Mouse (Mus musculus) lung, postnatal 0 days (tissue): Measurements from ENCODE around the gene Atp6v0e2.

ENCODE experiments used
- CTCF ChIP-seq: IDR thresholded peaks from 2 replicates; pipeline ENCODE4 v1.5.1; 2016; ENCODE audit warnings: antibody characterized with exemption, mild to moderate bottlenecking
- EP300 ChIP-seq: IDR thresholded peaks from 2 replicates; pipeline ENCODE4 v1.6.1; 2016; ENCODE audit warnings: antibody characterized with exemption, mild to moderate bottlenecking, control low read depth

DNA sequence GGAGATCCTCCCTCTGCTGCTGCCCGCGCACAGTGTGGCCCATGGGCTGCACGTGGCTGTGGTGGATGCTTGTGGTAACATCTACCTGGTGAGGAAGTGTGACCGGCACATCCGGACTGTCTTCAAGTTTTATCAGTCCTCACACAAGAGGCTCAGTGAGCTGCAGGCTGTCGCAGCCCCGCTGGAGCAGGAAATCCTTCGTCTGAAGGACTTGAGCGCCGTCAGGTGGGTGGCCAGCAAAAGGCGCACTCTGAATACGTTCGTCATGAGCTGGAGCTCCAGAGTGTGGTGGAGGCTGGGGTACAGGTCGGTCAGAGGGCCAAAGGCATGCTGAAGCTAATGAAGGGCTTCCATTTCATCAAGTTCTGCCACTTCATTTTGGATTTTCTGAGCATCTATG lies 8.2 kb upstream of the Atp6v0e2 start:
- TF ChIP-seq EP300 (no peak), CTCF (peak; percentile 46)
